Mouse (Mus musculus) E14TG2a.4 (cell line): ENCODE data around the gene Ech1.
"Not testable (repeated sequence)": the region's sequence is repeated elsewhere in the genome, so short reads cannot be mapped to it uniquely, and the experiment has no call there.

Experiments
- H3K27me3 ChIP-seq: 2 replicates; pipeline ENCODE4 v1.6.1; 2014; ENCODE audit warnings: low read length, control low read depth; ENCODE audit not compliant: insufficient read depth
- H3K36me3 ChIP-seq: 2 replicates; pipeline ENCODE4 v1.6.1; 2014; ENCODE audit warnings: low read length, control low read depth; ENCODE audit not compliant: insufficient read depth
- H3K4me1 ChIP-seq: replicated peaks from 2 replicates; pipeline ENCODE4 v1.6.1; 2014; ENCODE audit warnings: low read depth, low read length, control low read depth
- H3K4me3 ChIP-seq: replicated peaks from 2 replicates; pipeline ENCODE4 v1.5.1; 2014; ENCODE audit warnings: mild to moderate bottlenecking, low read length
- H3K9me3 ChIP-seq: 2 replicates; pipeline ENCODE4 v1.6.1; 2014; ENCODE audit warnings: low read length, control low read depth
- CTCF ChIP-seq: conservative IDR thresholded peaks from 2 replicates; pipeline ENCODE4 v1.5.1; 2014; ENCODE audit warnings: low read length
- NANOG ChIP-seq: IDR thresholded peaks from 2 replicates; pipeline ENCODE4 v1.6.1; 2014; ENCODE audit warnings: borderline replicate concordance, low read length, mixed read lengths
- POU5F1 ChIP-seq: IDR thresholded peaks from 2 replicates; pipeline ENCODE4 v1.6.1; 2014; ENCODE audit warnings: low read length, borderline replicate concordance

Ech1 gene

DNA sequence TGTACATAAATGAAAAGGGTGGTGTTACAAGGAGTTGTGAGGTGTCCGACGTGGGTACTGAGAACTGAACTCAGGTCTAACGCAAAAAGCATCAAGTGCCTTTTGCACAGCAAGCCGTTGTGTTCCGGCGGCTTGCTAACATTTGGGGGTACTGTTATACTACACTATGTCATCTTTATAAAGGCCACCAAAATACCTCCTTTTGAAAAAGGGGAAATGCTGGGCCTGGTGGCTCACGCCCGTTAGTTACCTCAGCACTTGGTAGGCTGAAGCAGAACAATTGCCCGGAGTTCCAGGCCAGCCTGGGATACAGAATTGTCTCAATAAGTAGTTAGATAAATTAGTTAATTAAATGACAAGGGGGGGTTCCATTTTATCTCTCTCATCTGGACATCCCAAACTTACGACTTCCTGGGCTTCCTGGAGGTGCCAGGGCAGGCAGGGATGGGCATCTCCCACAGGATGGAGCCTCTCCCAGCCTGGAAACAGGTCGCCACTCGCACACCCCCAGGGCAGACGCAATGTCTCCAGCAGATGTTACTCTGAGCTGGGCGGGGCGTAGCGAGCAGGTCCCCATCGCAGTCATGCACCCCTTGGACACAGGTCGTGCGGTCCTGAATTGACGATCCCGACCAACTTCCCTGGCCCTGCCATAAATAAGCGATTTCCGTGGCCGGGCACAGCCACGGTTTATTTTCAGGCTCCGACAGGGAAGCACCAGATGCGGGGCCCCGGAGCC is 41.9 kb downstream of the Ech1 start:
- Histone ChIP-seq H3K36me3 (no peaks in the 10 kb centered on the region), H3K9me3 (no peaks in the 10 kb centered on the region), H3K4me1 (peaks cover 49% of the 10 kb centered on the region), H3K4me3 (peak overlapping the region; percentile 43), H3K27me3 (peaks cover 18% of the 10 kb centered on the region)
- TF ChIP-seq POU5F1 (no peak), NANOG (no peak), CTCF (no peak)

GRCm38 (mm10) chr7:28867508-28868340 is 42.7 kb downstream of the Ech1 start:
- H3K27me3 ChIP-seq = peaks cover 17% of the 10 kb centered on the region
- TF ChIP-seq CTCF = peak; percentile 52; the same call in 1 of the 2 replicates
- peaks cover 49% of the 10 kb centered on the region for H3K4me1 ChIP-seq
- not testable (repeated sequence) for H3K36me3 ChIP-seq, H3K9me3 ChIP-seq
- H3K4me3 ChIP-seq = peak overlapping the region; percentile 43

DNA sequence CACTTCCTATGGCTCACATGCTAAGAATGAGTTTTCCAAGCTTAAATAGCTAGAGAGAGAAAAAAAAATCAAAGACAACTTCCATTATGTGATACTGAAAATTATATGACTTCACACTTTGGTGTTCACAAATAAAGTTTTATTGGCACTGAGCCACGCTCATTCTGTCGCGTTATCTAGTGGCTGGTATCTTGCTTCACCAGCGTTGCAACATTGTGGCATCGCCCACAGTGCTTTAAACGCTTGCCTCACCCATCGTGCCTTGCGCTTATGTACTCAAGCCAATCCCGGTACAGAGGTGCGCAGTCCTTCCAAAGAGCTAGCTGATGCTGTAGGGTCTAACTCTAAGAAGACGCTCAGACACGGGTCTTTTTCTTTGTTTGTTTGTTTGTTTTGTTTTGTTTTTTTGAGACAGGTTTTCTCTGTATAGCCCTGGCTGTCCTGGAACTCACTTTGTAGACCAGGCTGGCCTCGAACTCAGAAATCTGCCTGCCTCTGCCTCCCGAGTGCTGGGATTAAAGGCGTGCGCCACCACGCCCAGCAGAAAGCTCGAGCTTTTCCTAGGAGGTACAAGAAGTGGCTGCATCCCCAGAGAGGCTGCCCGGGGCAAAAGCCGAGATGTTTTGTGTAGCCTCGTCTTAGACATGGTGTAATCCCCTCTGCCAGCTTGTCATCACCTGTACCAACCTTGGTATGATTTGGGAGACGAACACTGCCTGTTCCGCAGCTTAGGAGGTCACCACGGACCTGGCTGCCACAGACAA is 46.1 kb downstream of the Ech1 start:
- no peaks in the 10 kb centered on the region for H3K9me3 ChIP-seq

DNA sequence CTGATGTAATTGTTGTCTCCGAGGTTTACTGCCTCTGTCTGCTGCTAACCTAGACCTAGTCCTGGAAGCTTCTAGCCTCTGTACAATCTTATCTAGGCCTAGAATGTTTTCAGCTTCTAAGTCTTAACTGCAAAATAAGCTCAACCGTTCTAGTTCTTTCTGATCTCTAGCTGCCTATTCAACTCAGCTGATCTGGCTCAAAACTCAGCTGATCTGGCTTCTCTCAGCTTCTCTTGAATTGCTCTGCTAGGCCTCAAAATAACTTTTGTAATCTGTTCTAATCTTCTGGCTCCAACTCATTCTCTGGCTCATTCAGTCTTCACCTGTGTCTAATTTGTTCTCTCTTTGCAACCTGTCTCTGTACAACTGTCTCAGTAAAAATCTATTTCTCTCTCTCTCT is 49.5 kb downstream of the Ech1 start:
- Histone ChIP-seq H3K36me3 (no peaks in the 10 kb centered on the region), H3K27me3 (peaks cover 3% of the 10 kb centered on the region; the same call in 1 of the 2 replicates), H3K4me3 (no peak overlapping the region), H3K9me3 (no peaks in the 10 kb centered on the region), H3K4me1 (peaks cover 16% of the 10 kb centered on the region)
- TF ChIP-seq NANOG = no peak
- TF ChIP-seq POU5F1 = no peak
- TF ChIP-seq CTCF = no peak

More for the DNA sequence above, 46.1 kb downstream of the Ech1 start:
- Histone ChIP-seq H3K27me3 (peaks cover 3% of the 10 kb centered on the region; the same call in 1 of the 2 replicates), H3K4me3 (no peak overlapping the region), H3K4me1 (peaks cover 15% of the 10 kb centered on the region), H3K36me3 (no peaks in the 10 kb centered on the region)
- TF ChIP-seq POU5F1 (no peak), NANOG (no peak), CTCF (no peak)

DNA sequence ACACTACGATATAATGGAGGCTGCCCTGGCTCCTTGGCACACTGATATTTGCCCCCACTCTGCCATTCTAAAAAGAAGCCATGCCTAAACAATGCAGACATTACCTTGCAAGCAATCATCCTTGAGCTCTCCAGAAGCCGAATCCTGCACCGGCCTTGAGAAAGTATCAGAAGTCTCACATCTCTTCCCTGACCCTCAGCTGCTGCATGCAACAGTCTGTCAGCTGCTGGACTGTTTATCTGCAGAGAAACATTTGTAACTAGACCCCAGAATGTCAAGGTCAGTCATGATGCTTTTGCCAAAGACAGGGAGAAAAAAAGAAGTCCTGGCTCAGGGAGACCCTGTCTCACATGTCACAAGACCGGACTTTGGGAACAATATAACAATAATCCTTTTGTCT is 51.1 kb downstream of the Ech1 start:
- peaks cover 3% of the 10 kb centered on the region; the same call in 1 of the 2 replicates for H3K27me3 ChIP-seq
- TF ChIP-seq CTCF (no peak), POU5F1 (no peak), NANOG (no peak)
- H3K4me1 ChIP-seq = peaks cover 28% of the 10 kb centered on the region
- H3K4me3 ChIP-seq = no peak overlapping the region
- no peaks in the 10 kb centered on the region for H3K36me3 ChIP-seq
- no peaks in the 10 kb centered on the region for H3K9me3 ChIP-seq

- no peaks in the 10 kb centered on the region for H3K9me3 ChIP-seq
- H3K4me3 ChIP-seq = no peak overlapping the region
- TF ChIP-seq NANOG (no peak), POU5F1 (no peak), CTCF (no peak)
- H3K27me3 ChIP-seq = peaks cover 6% of the 10 kb centered on the region
- H3K36me3 ChIP-seq = no peaks in the 10 kb centered on the region
- H3K4me1 ChIP-seq = peaks cover 38% of the 10 kb centered on the region
These were observed 52.1 kb downstream of the Ech1 start for GRCm38 (mm10) chr7:28877155-28877554.

- no peaks in the 10 kb centered on the region for H3K36me3 ChIP-seq
- no peaks in the 10 kb centered on the region for H3K9me3 ChIP-seq
- H3K4me1 ChIP-seq = peaks cover 45% of the 10 kb centered on the region
- TF ChIP-seq POU5F1 (no peak), NANOG (no peak), CTCF (no peak)
- H3K4me3 ChIP-seq = no peak overlapping the region
- peaks cover 10% of the 10 kb centered on the region for H3K27me3 ChIP-seq
These were observed 52.8 kb downstream of the Ech1 start for GRCm38 (mm10) chr7:28877856-28878255.

DNA sequence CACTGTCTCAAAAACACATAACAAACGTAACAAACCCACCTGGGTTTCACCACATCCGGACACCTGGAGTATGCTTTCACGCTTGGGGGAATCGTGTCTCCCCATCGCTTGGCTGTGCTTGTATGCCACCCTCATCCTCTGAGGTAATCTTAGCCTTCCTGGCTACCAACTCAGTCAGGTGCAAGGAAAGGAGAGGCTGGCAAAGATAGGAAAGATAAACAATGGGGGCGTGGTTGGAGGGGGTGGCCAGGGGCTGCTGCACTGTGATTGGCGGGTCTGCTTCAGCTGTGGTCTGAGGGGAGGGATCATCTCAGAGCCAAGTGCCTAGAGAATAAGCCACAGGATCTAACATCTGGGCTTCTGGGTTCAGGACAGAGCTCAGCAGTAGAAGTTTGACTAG is 54.6 kb downstream of the Ech1 start:
- no peaks in the 10 kb centered on the region for H3K36me3 ChIP-seq
- peaks cover 53% of the 10 kb centered on the region for H3K4me1 ChIP-seq
- H3K9me3 ChIP-seq = no peaks in the 10 kb centered on the region
- no peak overlapping the region for H3K4me3 ChIP-seq
- TF ChIP-seq CTCF (no peak), NANOG (no peak), POU5F1 (no peak)
- peaks cover 10% of the 10 kb centered on the region; the same call in 1 of the 2 replicates for H3K27me3 ChIP-seq
